Mouse (Mus musculus): ENCODE data around the gene March11. TPM values are rescaled to one million over a fixed set of nuclear protein-coding genes. Genes with fewer than 3 reads are reported as not detected.

Gene March11
- total and polyA plus RNA-seq, 3 experiments = 0.52 to 0.86 (median 0.73) TPM

GRCm38 (mm10) chr15:26374232-26374631 is 65.4 kb downstream of the March11 start:
- no peak for DNase-seq

GRCm38 (mm10) chr15:26374946-26375345 is 66.1 kb downstream of the March11 start:
- DNase-seq = no peak

GRCm38 (mm10) chr15:26377355-26377754 is 68.5 kb downstream of the March11 start:
- no peak for DNase-seq

GRCm38 (mm10) chr15:26378879-26379278 is 70.0 kb downstream of the March11 start:
- DNase-seq = no peak

GRCm38 (mm10) chr15:26379831-26380230 is 71.0 kb downstream of the March11 start:
- DNase-seq = no peak

- peak; percentile 57 for DNase-seq
Measured at GRCm38 (mm10) chr15:26380844-26381243, 72.0 kb downstream of the March11 start.

GRCm38 (mm10) chr15:26390001-26390400 is 81.2 kb downstream of the March11 start:
- no peak for DNase-seq

GRCm38 (mm10) chr15:26396556-26396955 is 87.7 kb downstream of the March11 start:
- no peak for DNase-seq

GRCm38 (mm10) chr15:26425284-26425683 is 116.4 kb downstream of the March11 start:
- no peak for DNase-seq

GRCm38 (mm10) chr15:26426231-26426630 is 117.4 kb downstream of the March11 start:
- DNase-seq = no peak

GRCm38 (mm10) chr15:26430565-26430964 is 121.7 kb downstream of the March11 start:
- no peak for DNase-seq

- DNase-seq = peak; percentile 68
Measured at GRCm38 (mm10) chr15:26432676-26433075, 123.8 kb downstream of the March11 start.

- no peak for DNase-seq
Measured at GRCm38 (mm10) chr15:26435725-26436124, 126.9 kb downstream of the March11 start.

GRCm38 (mm10) chr15:26437113-26437512 is 128.3 kb downstream of the March11 start:
- no peak for DNase-seq

Measured in adrenal gland, adult 2 months (tissue).